Mouse (Mus musculus) lung, postnatal 0 days (tissue): Measurements from ENCODE around the gene Shc3.
A peak's percentile ranks its signal among the peaks of the same experiment; 100 is the strongest.

Experiments
- CTCF ChIP-seq: IDR thresholded peaks from 2 replicates; pipeline ENCODE4 v1.5.1; 2016; ENCODE audit warnings: antibody characterized with exemption, mild to moderate bottlenecking
- EP300 ChIP-seq: IDR thresholded peaks from 2 replicates; pipeline ENCODE4 v1.6.1; 2016; ENCODE audit warnings: antibody characterized with exemption, mild to moderate bottlenecking, control low read depth

- TF ChIP-seq EP300 = no peak
- TF ChIP-seq CTCF = peak; percentile 10; the same call in 1 of the 2 replicates
Measured at GRCm38 (mm10) chr13:51423647-51424046, 145.6 kb downstream of the Shc3 start.
